Mouse (Mus musculus): ENCODE results near the gene Chil1. TPM values are rescaled to one million over a fixed set of nuclear protein-coding genes. Genes with fewer than 3 reads are reported as not detected.
A peak's percentile ranks its signal among the peaks of the same experiment; 100 is the strongest.

Chil1 gene
- polyA plus RNA-seq, 1 experiment from 2014 or later: 3.7 TPM

DNA sequence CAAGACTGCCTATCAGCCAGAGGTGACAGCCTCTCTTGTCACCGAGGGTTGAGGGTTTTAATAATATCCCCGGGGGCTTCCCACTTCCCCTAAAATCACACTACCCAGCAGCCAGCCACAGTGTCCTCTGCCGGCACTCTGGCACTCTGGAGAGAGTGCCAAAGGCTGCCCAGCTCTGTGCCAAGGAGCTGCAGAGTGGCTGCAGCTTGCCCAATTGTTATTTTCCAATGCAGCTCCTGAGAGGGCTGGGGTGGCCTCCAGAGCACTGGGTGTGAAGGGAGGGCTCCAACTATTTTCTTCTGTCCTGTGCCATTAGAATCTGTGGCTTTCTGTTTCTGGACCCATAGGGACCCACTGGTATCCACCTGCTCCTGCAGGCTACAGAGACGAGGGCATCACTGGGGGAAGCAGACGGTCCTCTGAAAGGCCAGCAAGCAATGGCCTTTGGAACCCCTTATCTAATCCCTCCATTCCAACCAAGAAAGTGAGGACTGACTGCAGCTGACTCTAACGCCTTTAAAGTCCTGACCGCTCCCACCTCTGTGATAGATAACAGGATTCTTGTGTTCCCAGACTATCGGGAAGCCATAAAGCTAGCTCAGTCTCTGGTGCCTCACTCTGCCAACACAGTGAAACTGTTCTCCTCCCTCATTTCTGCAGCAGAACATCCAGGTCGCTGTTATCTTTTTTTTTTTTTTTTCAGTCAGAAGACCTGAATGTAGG, 23.5 kb downstream of the Chil1 start:
- Histone ChIP-seq H3K4me2 (ENCODE audit: low read length) (no peak overlapping the region), H3K9ac (replicated peaks; ENCODE audit: low read length) (no peak overlapping the region), H3K27ac (replicated peaks; ENCODE audit: low read depth, low read length) (0 out of 2 replicates have a peak overlapping the region, but pooled peaks have one; percentile 13), H3K36me3 (ENCODE audit: control insufficient read depth, insufficient read depth, low read length) (no peaks in the 10 kb centered on the region), H3K4me3 (replicated peaks; ENCODE audit: low read depth, low read length) (no peak overlapping the region), H3K4me1 (ENCODE audit: control insufficient read depth, insufficient read depth, low read length) (no peaks in the 10 kb centered on the region), H3K9me3 (ENCODE audit: control insufficient read depth, low read length) (no peaks in the 10 kb centered on the region), H3K27me3 (ENCODE audit: control insufficient read depth, insufficient read depth, low read length) (no peaks in the 10 kb centered on the region)
- ATAC-seq (ENCODE audit: low FRiP score, low TSS enrichment) (no peak), DNase-seq (no peak)
- 62% methylated on average over 9 of the region's 9 CpGs for WGBS

DNA sequence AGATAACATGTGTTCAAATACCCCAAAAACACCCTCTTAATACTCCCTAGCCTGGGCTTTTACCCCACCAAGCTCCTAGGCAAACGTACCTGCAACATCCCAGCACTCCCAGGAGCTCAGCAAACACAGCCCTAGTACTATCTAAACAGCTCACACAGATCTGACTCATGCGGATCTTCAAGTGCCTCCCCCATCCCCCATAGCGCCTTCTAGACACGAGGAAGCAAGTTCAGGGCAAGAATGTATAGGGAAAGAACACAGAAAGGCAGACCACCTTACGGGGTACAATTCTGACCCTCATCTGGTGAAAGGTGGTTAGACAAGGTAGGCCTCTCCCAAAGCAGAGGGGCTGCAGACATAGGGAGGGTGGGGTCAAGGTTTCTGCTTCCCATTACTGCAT, 24.1 kb downstream of the Chil1 start:
- Histone ChIP-seq H3K4me2 (ENCODE audit: low read length) (no peak overlapping the region), H3K27ac (replicated peaks; ENCODE audit: low read depth, low read length) (no peak overlapping the region), H3K4me3 (replicated peaks; ENCODE audit: low read depth, low read length) (no peak overlapping the region), H3K9me3 (ENCODE audit: control insufficient read depth, low read length) (no peaks in the 10 kb centered on the region), H3K36me3 (ENCODE audit: control insufficient read depth, insufficient read depth, low read length) (no peaks in the 10 kb centered on the region), H3K9ac (replicated peaks; ENCODE audit: low read length) (no peak overlapping the region), H3K27me3 (ENCODE audit: control insufficient read depth, insufficient read depth, low read length) (no peaks in the 10 kb centered on the region), H3K4me1 (ENCODE audit: control insufficient read depth, insufficient read depth, low read length) (no peaks in the 10 kb centered on the region)
- WGBS: 63% methylated on average over 5 of the region's 5 CpGs
- ATAC-seq (ENCODE audit: low FRiP score, low TSS enrichment) (no peak), DNase-seq (no peak)

DNA sequence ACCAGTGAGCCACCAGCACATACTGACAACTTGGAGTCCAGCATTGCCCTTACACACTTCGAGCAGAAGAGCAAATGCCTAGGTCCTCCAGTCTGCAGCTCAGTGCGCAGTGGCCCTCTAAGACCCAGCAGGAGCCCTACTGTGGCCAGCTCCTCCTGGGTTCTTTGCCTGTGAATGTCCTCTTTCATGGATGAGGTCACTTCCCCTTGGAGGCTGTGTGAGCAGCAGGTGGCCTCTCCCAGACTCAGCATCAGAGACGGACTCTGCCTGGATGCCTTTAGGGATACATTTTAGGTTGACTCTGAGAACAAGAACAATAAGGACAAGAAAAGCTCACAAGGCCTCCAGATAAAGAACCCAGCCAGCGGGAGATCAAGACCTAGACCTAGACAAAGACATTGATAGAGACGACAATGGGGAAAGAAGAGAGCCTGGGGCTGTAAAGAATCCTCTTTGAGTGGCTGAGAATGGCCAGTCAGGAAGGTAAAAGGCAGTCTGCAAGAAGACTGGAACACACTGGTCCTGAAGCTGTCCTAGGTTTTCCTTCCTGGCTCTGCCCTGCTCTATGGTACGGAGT, 28.3 kb downstream of the Chil1 start:
- Histone ChIP-seq H3K36me3 (ENCODE audit: control insufficient read depth, insufficient read depth, low read length) (no peaks in the 10 kb centered on the region), H3K27ac (replicated peaks; ENCODE audit: low read depth, low read length) (no peak overlapping the region), H3K9ac (replicated peaks; ENCODE audit: low read length) (no peak overlapping the region), H3K4me2 (ENCODE audit: low read length) (no peak overlapping the region), H3K27me3 (ENCODE audit: control insufficient read depth, insufficient read depth, low read length) (no peaks in the 10 kb centered on the region), H3K9me3 (ENCODE audit: control insufficient read depth, low read length) (no peaks in the 10 kb centered on the region), H3K4me3 (replicated peaks; ENCODE audit: low read depth, low read length) (no peak overlapping the region), H3K4me1 (ENCODE audit: control insufficient read depth, insufficient read depth, low read length) (no peaks in the 10 kb centered on the region)
- 40% methylated on average over 6 of the region's 6 CpGs for WGBS
- ATAC-seq (ENCODE audit: low FRiP score, low TSS enrichment) (no peak), DNase-seq (no peak)

DNA sequence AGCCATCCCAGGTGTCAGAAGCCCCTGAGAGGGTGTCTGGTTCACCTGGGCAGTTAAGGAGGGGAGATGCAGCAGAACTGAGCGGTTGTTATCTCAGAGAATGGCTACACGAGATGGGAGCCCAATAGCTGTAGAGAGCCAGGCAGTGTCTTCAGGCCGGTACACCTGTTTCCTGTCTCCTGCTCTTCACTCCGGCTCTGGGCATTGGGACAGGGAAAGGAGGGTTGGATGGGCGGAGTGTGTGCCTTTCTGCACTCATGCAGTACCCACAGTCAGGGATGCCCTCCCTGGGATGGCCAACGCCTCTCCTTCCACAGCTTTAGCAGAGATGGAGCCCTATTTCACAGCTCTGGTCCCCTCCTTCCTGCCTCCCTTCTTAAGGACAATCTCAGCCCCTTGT, 29.1 kb downstream of the Chil1 start:
- no peak overlapping the region for H3K9ac ChIP-seq (replicated peaks; ENCODE audit: low read length)
- ATAC-seq (ENCODE audit: low FRiP score, low TSS enrichment): no peak
- 79% methylated on average over 6 of the region's 6 CpGs for WGBS

DNA sequence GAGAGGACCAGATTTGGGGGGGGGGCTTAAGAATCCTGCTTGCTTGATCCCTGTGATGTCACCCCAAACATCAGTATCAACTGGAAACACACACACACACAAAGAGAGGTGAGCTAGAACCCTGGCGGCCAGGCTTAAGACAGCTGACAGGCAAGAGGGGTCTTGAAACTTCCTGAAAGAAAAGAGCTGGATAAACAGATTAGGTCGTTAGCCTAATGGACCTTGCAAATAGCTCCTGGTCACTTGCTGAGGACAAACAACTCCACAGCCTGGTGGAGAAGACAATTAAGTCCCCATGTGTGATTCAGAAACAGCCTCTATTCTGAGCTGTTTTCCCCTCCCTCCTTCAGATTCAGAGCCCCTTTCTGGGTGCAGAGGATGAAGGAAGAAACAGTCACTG, 29.7 kb downstream of the Chil1 start:
- WGBS: 19% methylated on average over 2 of the region's 2 CpGs
- Histone ChIP-seq H3K4me3 (replicated peaks; ENCODE audit: low read depth, low read length) (no peak overlapping the region), H3K27ac (replicated peaks; ENCODE audit: low read depth, low read length) (no peak overlapping the region), H3K36me3 (ENCODE audit: control insufficient read depth, insufficient read depth, low read length) (no peaks in the 10 kb centered on the region), H3K9me3 (ENCODE audit: control insufficient read depth, low read length) (no peaks in the 10 kb centered on the region), H3K4me2 (ENCODE audit: low read length) (no peak overlapping the region), H3K4me1 (ENCODE audit: control insufficient read depth, insufficient read depth, low read length) (peaks cover 9% of the 10 kb centered on the region), H3K27me3 (ENCODE audit: control insufficient read depth, insufficient read depth, low read length) (no peaks in the 10 kb centered on the region), H3K9ac (replicated peaks; ENCODE audit: low read length) (no peak overlapping the region)
- DNase-seq (no peak), ATAC-seq (ENCODE audit: low FRiP score, low TSS enrichment) (no peak)

More for the DNA sequence above, 29.1 kb downstream of the Chil1 start:
- H3K9me3 ChIP-seq (ENCODE audit: control insufficient read depth, low read length): no peaks in the 10 kb centered on the region
- H3K27ac ChIP-seq (replicated peaks; ENCODE audit: low read depth, low read length): no peak overlapping the region
- no peak overlapping the region for H3K4me3 ChIP-seq (replicated peaks; ENCODE audit: low read depth, low read length)
- no peak overlapping the region for H3K4me2 ChIP-seq (ENCODE audit: low read length)
- H3K4me1 ChIP-seq (ENCODE audit: control insufficient read depth, insufficient read depth, low read length): peaks cover 6% of the 10 kb centered on the region
- no peak for DNase-seq
- H3K36me3 ChIP-seq (ENCODE audit: control insufficient read depth, insufficient read depth, low read length): no peaks in the 10 kb centered on the region
- no peaks in the 10 kb centered on the region for H3K27me3 ChIP-seq (ENCODE audit: control insufficient read depth, insufficient read depth, low read length)

DNA sequence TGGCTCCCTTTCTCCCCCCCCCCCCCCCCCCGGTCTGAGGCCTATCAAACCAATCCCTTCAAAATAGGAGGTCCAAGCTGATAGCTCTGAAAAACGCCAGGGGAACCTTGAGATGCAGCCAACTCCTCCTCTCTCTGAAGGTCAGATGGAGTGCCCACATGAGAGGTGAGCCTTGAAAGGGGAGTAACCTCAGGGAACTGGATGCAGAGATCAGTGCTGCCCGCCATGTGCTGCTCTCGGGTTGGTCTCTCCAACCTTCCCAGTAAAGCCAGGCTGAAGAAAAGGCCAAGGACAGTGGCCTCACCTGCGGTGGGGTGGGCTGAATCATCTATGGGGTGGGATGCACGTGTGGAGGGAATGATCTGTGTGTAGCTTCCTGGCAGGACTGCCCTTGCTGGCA, 30.4 kb downstream of the Chil1 start:
- WGBS: 84% methylated on average over 5 of the region's 6 CpGs
- H3K4me1 ChIP-seq (ENCODE audit: control insufficient read depth, insufficient read depth, low read length): peaks cover 9% of the 10 kb centered on the region
- no peak overlapping the region for H3K27ac ChIP-seq (replicated peaks; ENCODE audit: low read depth, low read length)
- no peaks in the 10 kb centered on the region for H3K9me3 ChIP-seq (ENCODE audit: control insufficient read depth, low read length)
- DNase-seq: no peak
- H3K4me3 ChIP-seq (replicated peaks; ENCODE audit: low read depth, low read length): no peak overlapping the region
- no peak overlapping the region for H3K4me2 ChIP-seq (ENCODE audit: low read length)
- H3K27me3 ChIP-seq (ENCODE audit: control insufficient read depth, insufficient read depth, low read length): no peaks in the 10 kb centered on the region
- H3K36me3 ChIP-seq (ENCODE audit: control insufficient read depth, insufficient read depth, low read length): no peaks in the 10 kb centered on the region
- H3K9ac ChIP-seq (replicated peaks; ENCODE audit: low read length): no peak overlapping the region
- no peak for ATAC-seq (ENCODE audit: low FRiP score, low TSS enrichment)

DNA sequence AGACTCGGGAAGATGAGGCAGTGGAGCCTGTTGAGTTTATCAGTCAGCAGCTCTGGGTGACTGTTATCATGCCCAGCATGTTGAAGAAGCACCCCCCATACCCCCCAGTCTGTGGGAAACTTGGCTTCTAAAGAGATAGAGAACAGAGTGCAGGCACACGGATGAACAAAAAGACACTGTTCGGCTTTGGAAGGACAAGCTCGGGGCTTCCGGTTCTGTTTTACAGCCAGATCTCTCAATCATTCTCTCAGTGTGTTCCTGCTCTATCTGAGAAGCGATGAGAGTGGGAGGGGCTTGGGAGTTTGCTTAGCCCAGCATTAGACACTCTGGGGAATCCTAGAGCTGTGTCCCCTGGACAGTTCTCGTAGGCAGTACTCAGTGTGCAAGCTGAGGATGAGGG, 31.4 kb downstream of the Chil1 start:
- WGBS: 81% methylated on average over 7 of the region's 7 CpGs
- DNase-seq (no peak), ATAC-seq (ENCODE audit: low FRiP score, low TSS enrichment) (no peak)
- H3K4me1 ChIP-seq (ENCODE audit: control insufficient read depth, insufficient read depth, low read length): peaks cover 9% of the 10 kb centered on the region
- no peaks in the 10 kb centered on the region for H3K36me3 ChIP-seq (ENCODE audit: control insufficient read depth, insufficient read depth, low read length)
- H3K4me3 ChIP-seq (replicated peaks; ENCODE audit: low read depth, low read length): no peak overlapping the region
- H3K9ac ChIP-seq (replicated peaks; ENCODE audit: low read length): no peak overlapping the region
- no peak overlapping the region for H3K27ac ChIP-seq (replicated peaks; ENCODE audit: low read depth, low read length)
- no peaks in the 10 kb centered on the region for H3K9me3 ChIP-seq (ENCODE audit: control insufficient read depth, low read length)
- H3K4me2 ChIP-seq (ENCODE audit: low read length): no peak overlapping the region
- H3K27me3 ChIP-seq (ENCODE audit: control insufficient read depth, insufficient read depth, low read length): no peaks in the 10 kb centered on the region

DNA sequence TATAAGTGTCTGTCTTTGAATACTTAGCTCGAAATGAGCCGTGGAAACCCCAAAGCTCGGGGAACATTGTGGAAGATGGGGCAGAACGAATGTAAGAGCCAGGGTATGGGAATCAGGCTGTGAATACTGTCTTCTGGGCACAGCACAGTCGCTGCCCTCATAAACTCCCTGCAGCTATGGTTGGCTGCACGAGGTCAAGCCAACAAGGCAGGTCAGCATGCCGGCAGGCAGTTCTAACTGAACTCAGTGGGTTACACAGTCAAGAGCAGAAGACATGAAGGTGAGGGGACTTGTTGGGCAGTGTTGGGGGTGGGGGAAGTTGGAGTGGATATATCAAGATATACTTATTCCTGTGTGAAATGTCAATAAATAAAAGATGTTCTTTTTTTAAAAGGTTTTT, 33.1 kb downstream of the Chil1 start:
- ATAC-seq (ENCODE audit: low FRiP score, low TSS enrichment): no peak
- 45% methylated on average over 7 of the region's 7 CpGs for WGBS

More for the DNA sequence above, 33.1 kb downstream of the Chil1 start:
- Histone ChIP-seq H3K36me3 (ENCODE audit: control insufficient read depth, insufficient read depth, low read length) (no peaks in the 10 kb centered on the region), H3K4me2 (ENCODE audit: low read length) (no peak overlapping the region), H3K4me3 (replicated peaks; ENCODE audit: low read depth, low read length) (no peak overlapping the region), H3K27me3 (ENCODE audit: control insufficient read depth, insufficient read depth, low read length) (no peaks in the 10 kb centered on the region), H3K9ac (replicated peaks; ENCODE audit: low read length) (no peak overlapping the region), H3K27ac (replicated peaks; ENCODE audit: low read depth, low read length) (no peak overlapping the region), H3K9me3 (ENCODE audit: control insufficient read depth, low read length) (no peaks in the 10 kb centered on the region), H3K4me1 (ENCODE audit: control insufficient read depth, insufficient read depth, low read length) (peaks cover 9% of the 10 kb centered on the region)
- no peak for DNase-seq
